Mouse (Mus musculus) gastrocnemius, postnatal 25 days (tissue): ENCODE data around the gene Lcn6. TPM values are rescaled to one million over a fixed set of nuclear protein-coding genes. Genes with fewer than 3 reads are reported as not detected.
A peak's percentile ranks its signal among the peaks of the same experiment; 100 is the strongest.
"Not testable (repeated sequence)": the region's sequence is repeated elsewhere in the genome, so short reads cannot be mapped to it uniquely, and the experiment has no call there.

Experiments used
- DNase-seq: peaks from one replicate; pipeline ENCODE4 v3.0.0; 2022
- long read RNA-seq, 2 experiments: library from polyadenylated mRNA; stranded (forward); transcript quantifications; one replicate each; pipeline ENCODE4 v2.0.0; 2021
- total RNA-seq, 2 experiments: library from RNA; stranded (reverse); gene quantifications; 1 replicate in 1 of 2; 2 replicates in 1 of 2; pipeline ENCODE4 v1.2.3; 2021

Gene Lcn6
- total RNA-seq, result not detected
- long read RNA-seq, experiment 1, result 0 reads
- long read RNA-seq, experiment 2, result 0 reads

GRCm38 (mm10) chr2:25676486-25676885 is at the start of gene Lcn6:
Gene Lcn6, plus strand, starts transcription at chr2:25676786.
- no peak for DNase-seq

GRCm38 (mm10) chr2:25627811-25628210 is 48.8 kb upstream of the Lcn6 start, which contains the start of gene Fcna:
Gene Fcna, minus strand, starts transcription at chr2:25628030.
- DNase-seq, result no peak

- DNase-seq, result no peak
Measured at GRCm38 (mm10) chr2:25628738-25629137, 47.8 kb upstream of the Lcn6 start.

GRCm38 (mm10) chr2:25633616-25634015 is 43.0 kb upstream of the Lcn6 start:
- DNase-seq, result no peak

GRCm38 (mm10) chr2:25634046-25634445 is 42.5 kb upstream of the Lcn6 start:
- DNase-seq, result no peak

- DNase-seq, result no peak
Measured at GRCm38 (mm10) chr2:25639890-25640289, 36.7 kb upstream of the Lcn6 start.

GRCm38 (mm10) chr2:25652902-25653301 is 23.7 kb upstream of the Lcn6 start, which contains the start of gene Lcn8:
Gene Lcn8, plus strand, starts transcription at chr2:25653120.
- no peak for DNase-seq

GRCm38 (mm10) chr2:25654502-25654901 is 22.1 kb upstream of the Lcn6 start:
- no peak for DNase-seq

- peak; percentile 48 for DNase-seq
Measured at GRCm38 (mm10) chr2:25656691-25657090, 19.9 kb upstream of the Lcn6 start.

GRCm38 (mm10) chr2:25657246-25657645 is 19.3 kb upstream of the Lcn6 start:
- DNase-seq, result no peak

GRCm38 (mm10) chr2:25657652-25658051 is 18.9 kb upstream of the Lcn6 start, which contains the start of gene Lcn5:
Gene Lcn5, plus strand, starts transcription at chr2:25657952.
- no peak for DNase-seq

GRCm38 (mm10) chr2:25660279-25660678 is 16.3 kb upstream of the Lcn6 start:
- DNase-seq, result no peak

- no peak for DNase-seq
Measured at GRCm38 (mm10) chr2:25661245-25661970, 15.2 kb upstream of the Lcn6 start.

GRCm38 (mm10) chr2:25663511-25663910 is 13.1 kb upstream of the Lcn6 start:
- DNase-seq, result no peak

- DNase-seq, result no peak
Measured at GRCm38 (mm10) chr2:25664125-25664524, 12.5 kb upstream of the Lcn6 start.

- DNase-seq, result no peak
Measured at GRCm38 (mm10) chr2:25666516-25666915, 10.1 kb upstream of the Lcn6 start.

- no peak for DNase-seq
Measured at GRCm38 (mm10) chr2:25679559-25679958, 3.0 kb downstream of the Lcn6 start.

GRCm38 (mm10) chr2:25682426-25682825 is 5.8 kb downstream of the Lcn6 start, which contains the start of gene Lcn10:
Gene Lcn10, plus strand, starts transcription at chr2:25682726.
- no peak for DNase-seq

GRCm38 (mm10) chr2:25686941-25687340 is 10.4 kb downstream of the Lcn6 start:
- DNase-seq, result no peak

- DNase-seq, result peak; percentile 21
Measured at GRCm38 (mm10) chr2:25694605-25695004, 18.0 kb downstream of the Lcn6 start.

GRCm38 (mm10) chr2:25696951-25697350 is 20.4 kb downstream of the Lcn6 start:
- no peak for DNase-seq

- DNase-seq, result no peak
Measured at GRCm38 (mm10) chr2:25698696-25699095, 22.1 kb downstream of the Lcn6 start.

GRCm38 (mm10) chr2:25699743-25700142 is 23.2 kb downstream of the Lcn6 start, which contains the start of gene Obp2a:
Gene Obp2a, plus strand, starts transcription at chr2:25700043.
- not testable (repeated sequence) for DNase-seq

GRCm38 (mm10) chr2:25701001-25701400 is 24.4 kb downstream of the Lcn6 start:
- no peak for DNase-seq
